Mouse (Mus musculus): ENCODE results near the gene Rnh1. TPM values are rescaled to one million over a fixed set of nuclear protein-coding genes. Genes with fewer than 3 reads are reported as not detected.

Rnh1 gene
- total and polyA plus RNA-seq, 3 experiments, result 12.6 to 40.6 (median 16.3) TPM

- peak; percentile 42; the same call in 1 of the 2 replicates for TF ChIP-seq TAL1 (conservative IDR thresholded peaks at IDR 0.05; ENCODE audit: low read depth, low read length)
- no peak for TF ChIP-seq GATA1 (IDR thresholded peaks at IDR 0.05; ENCODE audit: borderline replicate concordance, low read length)
- Histone ChIP-seq H3K4me1 (ENCODE audit: insufficient read depth, low read depth, low read length) (peaks cover 34% of the 10 kb centered on the region), H3K4me3 (ENCODE audit: low read depth, low read length) (peak overlapping the region; percentile 83), H3K27me3 (ENCODE audit: insufficient read depth, low read length) (no peaks in the 10 kb centered on the region), H3K9me3 (replicated peaks) (no peaks in the 10 kb centered on the region), H3K36me3 (replicated peaks) (peaks cover 32% of the 10 kb centered on the region)
- ATAC-seq (ENCODE audit: extremely low read depth, insufficient number of reproducible peaks, low FRiP score, poor library complexity, severe bottlenecking) (peak; percentile 97), DNase-seq (ENCODE audit: low spot score) (peak; percentile 89)
Observed at GRCm38 (mm10) chr7:141131024-141131820, 41.4 kb downstream of the Rnh1 start.

- H3K4me1 ChIP-seq (ENCODE audit: insufficient read depth, low read depth, low read length), result peaks cover 25% of the 10 kb centered on the region
- no peaks in the 10 kb centered on the region for H3K36me3 ChIP-seq (replicated peaks)
- H3K9me3 ChIP-seq (replicated peaks), result no peaks in the 10 kb centered on the region
- TF ChIP-seq CTCF (IDR thresholded peaks at IDR 0.05; ENCODE audit: low read depth, low read length) (no peak), POLR2AphosphoS5 (IDR thresholded peaks at IDR 0.05; ENCODE audit: insufficient replicate concordance, low read depth, low read length) (no peak), GATA1 (IDR thresholded peaks at IDR 0.05; ENCODE audit: borderline replicate concordance, low read length) (no peak), GATA2 (IDR thresholded peaks at IDR 0.05; ENCODE audit: borderline replicate concordance, low read depth, low read length) (no peak), TAL1 (conservative IDR thresholded peaks at IDR 0.05; ENCODE audit: low read depth, low read length) (no peak)
- ATAC-seq (ENCODE audit: extremely low read depth, insufficient number of reproducible peaks, low FRiP score, poor library complexity, severe bottlenecking), result no peak
- no peak for DNase-seq (ENCODE audit: low spot score)
- peak overlapping the region; percentile 75 for H3K4me3 ChIP-seq (ENCODE audit: low read depth, low read length)
- H3K27me3 ChIP-seq (ENCODE audit: insufficient read depth, low read length), result no peaks in the 10 kb centered on the region; the same call in 1 of the 2 replicates
Observed at GRCm38 (mm10) chr7:141123517-141123856, 49.2 kb downstream of the Rnh1 start.

- TF ChIP-seq GATA1 (IDR thresholded peaks at IDR 0.05; ENCODE audit: borderline replicate concordance, low read length) (no peak), GATA2 (IDR thresholded peaks at IDR 0.05; ENCODE audit: borderline replicate concordance, low read depth, low read length) (no peak), TAL1 (conservative IDR thresholded peaks at IDR 0.05; ENCODE audit: low read depth, low read length) (no peak), POLR2AphosphoS5 (IDR thresholded peaks at IDR 0.05; ENCODE audit: insufficient replicate concordance, low read depth, low read length) (no peak), CTCF (IDR thresholded peaks at IDR 0.05; ENCODE audit: low read depth, low read length) (no peak)
- ATAC-seq (ENCODE audit: extremely low read depth, insufficient number of reproducible peaks, low FRiP score, poor library complexity, severe bottlenecking) (peak; percentile 100), DNase-seq (ENCODE audit: low spot score) (peak; percentile 94)
- Histone ChIP-seq H3K4me1 (ENCODE audit: insufficient read depth, low read depth, low read length) (peaks cover 25% of the 10 kb centered on the region), H3K36me3 (replicated peaks) (no peaks in the 10 kb centered on the region), H3K4me3 (ENCODE audit: low read depth, low read length) (peak overlapping the region; percentile 75), H3K9me3 (replicated peaks) (no peaks in the 10 kb centered on the region), H3K27me3 (ENCODE audit: insufficient read depth, low read length) (peaks cover 5% of the 10 kb centered on the region)
Observed at GRCm38 (mm10) chr7:141122689-141123516, 49.8 kb downstream of the Rnh1 start.

GRCm38 (mm10) chr7:141122245-141122644, 50.4 kb downstream of the Rnh1 start, which contains the start of gene Ptdss2:
TSS of gene Ptdss2 (plus strand) at chr7:141122382.
- TF ChIP-seq GATA1 (IDR thresholded peaks at IDR 0.05; ENCODE audit: borderline replicate concordance, low read length), result no peak
- no peak for TF ChIP-seq TAL1 (conservative IDR thresholded peaks at IDR 0.05; ENCODE audit: low read depth, low read length)
- H3K36me3 ChIP-seq (replicated peaks), result no peaks in the 10 kb centered on the region
- H3K4me1 ChIP-seq (ENCODE audit: insufficient read depth, low read depth, low read length), result peaks cover 30% of the 10 kb centered on the region
- no peaks in the 10 kb centered on the region for H3K9me3 ChIP-seq (replicated peaks)
- DNase-seq (ENCODE audit: low spot score), result no peak
- peaks cover 10% of the 10 kb centered on the region for H3K27me3 ChIP-seq (ENCODE audit: insufficient read depth, low read length)
- ATAC-seq (ENCODE audit: extremely low read depth, insufficient number of reproducible peaks, low FRiP score, poor library complexity, severe bottlenecking), result no peak
- peak within 1 kb of the TSS; percentile 75 for H3K4me3 ChIP-seq (ENCODE audit: low read depth, low read length)

GRCm38 (mm10) chr7:141121051-141121531, 51.6 kb downstream of the Rnh1 start:
- H3K36me3 ChIP-seq (replicated peaks), result no peaks in the 10 kb centered on the region
- peaks cover 22% of the 10 kb centered on the region for H3K27me3 ChIP-seq (ENCODE audit: insufficient read depth, low read length)
- TF ChIP-seq TAL1 (conservative IDR thresholded peaks at IDR 0.05; ENCODE audit: low read depth, low read length), result no peak
- no peak for TF ChIP-seq CTCF (IDR thresholded peaks at IDR 0.05; ENCODE audit: low read depth, low read length)
- no peak for TF ChIP-seq GATA1 (IDR thresholded peaks at IDR 0.05; ENCODE audit: borderline replicate concordance, low read length)
- TF ChIP-seq POLR2AphosphoS5 (IDR thresholded peaks at IDR 0.05; ENCODE audit: insufficient replicate concordance, low read depth, low read length), result no peak
- no peak for TF ChIP-seq GATA2 (IDR thresholded peaks at IDR 0.05; ENCODE audit: borderline replicate concordance, low read depth, low read length)
- no peak overlapping the region for H3K4me3 ChIP-seq (ENCODE audit: low read depth, low read length)
- peaks cover 37% of the 10 kb centered on the region for H3K4me1 ChIP-seq (ENCODE audit: insufficient read depth, low read depth, low read length)
- no peaks in the 10 kb centered on the region for H3K9me3 ChIP-seq (replicated peaks)
- no peak for DNase-seq (ENCODE audit: low spot score)
- ATAC-seq (ENCODE audit: extremely low read depth, insufficient number of reproducible peaks, low FRiP score, poor library complexity, severe bottlenecking), result no peak

GRCm38 (mm10) chr7:141120605-141121004, 52.1 kb downstream of the Rnh1 start:
- peaks cover 27% of the 10 kb centered on the region for H3K27me3 ChIP-seq (ENCODE audit: insufficient read depth, low read length)
- H3K4me3 ChIP-seq (ENCODE audit: low read depth, low read length), result no peak overlapping the region
- TF ChIP-seq TAL1 (conservative IDR thresholded peaks at IDR 0.05; ENCODE audit: low read depth, low read length) (no peak), CTCF (IDR thresholded peaks at IDR 0.05; ENCODE audit: low read depth, low read length) (no peak), POLR2AphosphoS5 (IDR thresholded peaks at IDR 0.05; ENCODE audit: insufficient replicate concordance, low read depth, low read length) (no peak), GATA1 (IDR thresholded peaks at IDR 0.05; ENCODE audit: borderline replicate concordance, low read length) (no peak), GATA2 (IDR thresholded peaks at IDR 0.05; ENCODE audit: borderline replicate concordance, low read depth, low read length) (no peak)
- no peak for DNase-seq (ENCODE audit: low spot score)
- H3K9me3 ChIP-seq (replicated peaks), result no peaks in the 10 kb centered on the region
- H3K4me1 ChIP-seq (ENCODE audit: insufficient read depth, low read depth, low read length), result peaks cover 36% of the 10 kb centered on the region
- no peaks in the 10 kb centered on the region for H3K36me3 ChIP-seq (replicated peaks)
- ATAC-seq (ENCODE audit: extremely low read depth, insufficient number of reproducible peaks, low FRiP score, poor library complexity, severe bottlenecking), result no peak
